Mouse (Mus musculus) spleen, adult 12 weeks (tissue): ENCODE data around the gene Cemip.

Experiments used
- DNase-seq: peaks from one replicate; pipeline ENCODE4 v3.0.0; 2022; ENCODE audit warnings: low spot score

The Cemip gene

GRCm38 (mm10) chr7:84090793-84091192 lies 4.5 kb upstream of the Cemip start:
- no peak for DNase-seq

- DNase-seq = no peak
Observed at GRCm38 (mm10) chr7:84089777-84090176, 3.5 kb upstream of the Cemip start.

GRCm38 (mm10) chr7:84088971-84089370 lies 2.7 kb upstream of the Cemip start:
- peak; percentile 19 for DNase-seq

GRCm38 (mm10) chr7:84088191-84088590 lies 1.9 kb upstream of the Cemip start:
- DNase-seq = no peak

GRCm38 (mm10) chr7:84085049-84085945 lies 1.0 kb downstream of the Cemip start:
- DNase-seq = no peak

GRCm38 (mm10) chr7:84077257-84078013 lies 8.9 kb downstream of the Cemip start:
- DNase-seq = no peak

- DNase-seq = no peak
Observed at GRCm38 (mm10) chr7:84074266-84074665, 12.0 kb downstream of the Cemip start.

- no peak for DNase-seq
Observed at GRCm38 (mm10) chr7:84073856-84074255, 12.4 kb downstream of the Cemip start.

- DNase-seq = no peak
Observed at GRCm38 (mm10) chr7:84068931-84069330, 17.4 kb downstream of the Cemip start.

- no peak for DNase-seq
Observed at GRCm38 (mm10) chr7:84059799-84060198, 26.5 kb downstream of the Cemip start.

- no peak for DNase-seq
Observed at GRCm38 (mm10) chr7:84055961-84056629, 30.2 kb downstream of the Cemip start.

GRCm38 (mm10) chr7:84053856-84054255 lies 32.4 kb downstream of the Cemip start:
- no peak for DNase-seq

GRCm38 (mm10) chr7:84051423-84051822 lies 34.9 kb downstream of the Cemip start:
- DNase-seq = no peak

GRCm38 (mm10) chr7:84045546-84045945 lies 40.8 kb downstream of the Cemip start:
- no peak for DNase-seq

GRCm38 (mm10) chr7:84044581-84045290 lies 41.6 kb downstream of the Cemip start:
- DNase-seq = no peak

GRCm38 (mm10) chr7:84042726-84043125 lies 43.6 kb downstream of the Cemip start:
- DNase-seq = no peak

GRCm38 (mm10) chr7:84039856-84040522 lies 46.3 kb downstream of the Cemip start:
- no peak for DNase-seq

GRCm38 (mm10) chr7:84038642-84039041 lies 47.7 kb downstream of the Cemip start:
- no peak for DNase-seq

- no peak for DNase-seq
Observed at GRCm38 (mm10) chr7:84032831-84033230, 53.5 kb downstream of the Cemip start.

GRCm38 (mm10) chr7:84029120-84029771 lies 57.1 kb downstream of the Cemip start:
- no peak for DNase-seq

- DNase-seq = no peak
Observed at GRCm38 (mm10) chr7:84028368-84028767, 57.9 kb downstream of the Cemip start.
